Comparison of ENCODE assay signal across 8 mouse cellular contexts in the genomic region with DNA sequence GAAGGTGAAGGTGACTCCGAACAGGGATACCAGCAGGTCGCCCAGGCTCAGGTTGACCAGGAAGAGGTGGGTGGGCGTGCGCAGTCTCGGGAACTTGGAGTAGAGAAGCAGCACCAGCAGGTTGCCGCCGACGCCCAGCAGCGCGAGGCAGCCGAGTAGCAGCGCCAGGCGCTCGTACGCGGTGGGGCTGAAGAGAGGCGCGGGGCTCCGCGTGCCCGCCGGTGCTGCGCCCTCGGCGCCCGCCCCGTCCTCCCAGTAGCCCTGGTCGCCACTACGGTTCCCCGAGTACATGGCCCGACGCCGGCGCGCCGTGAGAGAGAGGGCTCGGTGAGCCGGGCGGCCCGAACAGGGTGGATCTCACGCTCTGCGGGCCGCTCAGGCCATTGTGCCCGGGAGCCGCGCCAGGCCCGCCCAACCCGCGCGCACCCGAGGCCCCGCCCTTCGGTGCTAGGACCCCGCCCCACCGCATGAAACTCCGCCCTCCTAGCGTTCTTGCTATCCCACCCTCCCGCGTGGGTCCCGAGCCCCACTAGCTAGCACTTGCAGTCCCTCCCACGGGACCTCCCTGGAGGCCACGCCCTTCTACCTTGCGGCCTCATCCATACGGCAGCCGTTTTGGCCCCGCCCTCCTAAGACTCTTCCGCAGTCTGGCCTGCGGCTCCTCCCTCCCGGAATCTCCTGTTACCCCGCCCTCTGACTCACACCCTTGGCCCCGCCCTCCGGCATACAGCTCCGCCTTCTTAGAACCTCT. TPM values are rescaled to one million over a fixed set of nuclear protein-coding genes. Genes with fewer than 3 reads are reported as not detected.
DNase-seq lines count a peak whose midpoint lies in the region; ATAC-seq and TF ChIP-seq lines count a peak whose summit lies in the region.

TSS of gene Opn3 (minus strand) at position 531 of the 751 bp plus-strand sequence.
TSS of gene Chml (minus strand) at position 656 of the 751 bp plus-strand sequence.

- H3K4me3 ChIP-seq in hindbrain, embryonic 13.5 days, result peak within 1 kb of the TSS; percentile 77

- peaks cover 30% of the 10 kb centered on the region for H3K4me1 ChIP-seq in hindbrain, embryonic 13.5 days (replicated peaks)

- peak; percentile 99 for ATAC-seq in Patski
- ATAC-seq in hindbrain, embryonic 13.5 days (ENCODE audit: low FRiP score), result peak; percentile 97

- TF ChIP-seq CTCF in Patski (IDR thresholded peaks at IDR 0.05), result no peak

- POLR2A ChIA-PET in Patski (lab: Charles Lee), result no interaction called here

- H3K9me3 ChIP-seq in hindbrain, embryonic 13.5 days, result no peaks in the 10 kb centered on the region

- H3K4me2 ChIP-seq in hindbrain, embryonic 13.5 days, result peak within 1 kb of the TSS; percentile 74

- CTCF ChIA-PET in Patski (lab: Charles Lee), result interaction anchor here (1.2 to 1.6 kb wide), 2 partner anchors 14 to 23 kb away, joined by 3 to 4 read pairs; no protein-coding TSS in a partner anchor

- H3K27ac ChIP-seq in hindbrain, embryonic 13.5 days, result peak within 1 kb of the TSS; percentile 90

- in situ Hi-C loops in Patski (cut with MboI; ENCODE audit: low pct_unique_long_range_greater_than_20kb), result loop anchor here (5.0 kb wide), 2 partner anchors 65 to 190 kb away; partner anchors contain the start of genes Exo1 and Fh1

- DNase-seq in Patski (ENCODE audit: low read depth, low spot score), result peak; percentile 94
- peak; percentile 98 to 99 for DNase-seq in cerebellum, postnatal 14 days
- peak; percentile 97 to 98 for DNase-seq in frontal cortex, postnatal 14 days (ENCODE audit: low spot score in 2 of 2)
- peak; percentile 83 to 89 for DNase-seq in layer of hippocampus, postnatal 25 days (ENCODE audit: extremely low spot score in 1 of 2, low spot score in 1 of 2)
- DNase-seq in lung, postnatal 25 days (ENCODE audit: low spot score), result peak; percentile 99
- DNase-seq in retina, embryonic 14.5 days (ENCODE audit: low spot score), result peak; percentile 99
- DNase-seq in thymus, postnatal 4 days, result peak; percentile 100

- under 1% methylated on average over 47 of the region's 73 CpGs for WGBS in hindbrain, embryonic 13.5 days

- H3K27me3 ChIP-seq in Patski, result no peaks in the 10 kb centered on the region
- H3K27me3 ChIP-seq in hindbrain, embryonic 13.5 days, result no peaks in the 10 kb centered on the region

- peaks cover 8% of the 10 kb centered on the region for H3K36me3 ChIP-seq in hindbrain, embryonic 13.5 days

- peak within 1 kb of the TSS; percentile 82 for H3K9ac ChIP-seq in hindbrain, embryonic 13.5 days

RNA-seq across cellular contexts. Expression of gene Opn3, which starts in this region (rescaled TPM):
- 0.58 TPM for polyA plus RNA-seq in Patski (2021)
- 5.4 and 6.8 TPM in 2 replicates for polyA plus RNA-seq in hindbrain, embryonic 13.5 days (2015; fragmentation: Nextera tagmentation; extraction: Ambion mirVana)
- total RNA-seq in layer of hippocampus, postnatal 25 days (2021), result 1 to 10 TPM; 1.4 TPM

RNA-seq across cellular contexts. Expression of gene Chml, which starts in this region (rescaled TPM):
- 3.8 TPM for polyA plus RNA-seq in Patski (2021)
- 3.0 and 3.3 TPM in 2 replicates for polyA plus RNA-seq in hindbrain, embryonic 13.5 days (2015; fragmentation: Nextera tagmentation; extraction: Ambion mirVana)
- 1 to 10 TPM; 4.1 to 4.3 TPM for total RNA-seq in layer of hippocampus, postnatal 25 days (2021)

Comparison
In these comparisons a context has a peak if more than half of its experiments do, and no peak if none do; other contexts are left out.
1. Peak in every context shown above with its lines: DNase-seq, ATAC-seq, H3K4me3 ChIP-seq and H3K27ac ChIP-seq.